Mouse (Mus musculus) E14TG2a.4 (cell line): ENCODE measurements around the gene Med25.

Experiments
- CTCF ChIP-seq: conservative IDR thresholded peaks from 2 replicates; pipeline ENCODE4 v1.5.1; 2014; ENCODE audit warnings: low read length
- NANOG ChIP-seq: IDR thresholded peaks from 2 replicates; pipeline ENCODE4 v1.6.1; 2014; ENCODE audit warnings: borderline replicate concordance, low read length, mixed read lengths
- POU5F1 ChIP-seq: IDR thresholded peaks from 2 replicates; pipeline ENCODE4 v1.6.1; 2014; ENCODE audit warnings: low read length, borderline replicate concordance

DNA sequence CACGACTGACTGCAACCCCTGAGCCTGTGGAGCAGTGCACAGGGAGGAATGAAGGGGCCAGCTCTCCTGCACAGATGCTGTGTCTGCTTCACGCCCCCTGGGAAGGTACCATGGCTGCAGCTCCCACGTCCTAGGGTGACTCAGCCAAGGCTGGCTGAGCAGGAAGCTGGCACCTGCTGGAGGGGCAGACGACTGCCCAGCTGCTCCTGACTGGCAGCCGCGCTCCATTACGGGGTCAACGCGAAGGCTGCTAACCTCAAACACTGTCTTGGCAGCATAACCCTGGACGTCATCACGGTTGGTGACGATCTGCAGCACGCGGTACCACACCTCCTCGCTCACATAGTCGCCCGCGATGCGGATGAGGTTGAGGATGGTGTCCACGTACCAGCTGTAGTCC is 12.9 kb upstream of the Med25 start:
- TF ChIP-seq CTCF (no peak), POU5F1 (no peak), NANOG (no peak)
